Mouse (Mus musculus) intestine, postnatal 0 days (tissue): ENCODE results near the gene Pgc. TPM values are rescaled to one million over a fixed set of nuclear protein-coding genes. Genes with fewer than 3 reads are reported as not detected.

ENCODE experiments used
- ATAC-seq: fragments of 200-750 bp; cut with Nextera tagmentation; 2 replicates; pipeline ENCODE4 v1.8.0; 2017; ENCODE audit warnings: mild to moderate bottlenecking, moderate TSS enrichment, moderate library complexity
- H3K27ac ChIP-seq: fragments of 300-500 bp; sonication (generic); 2 replicates; pipeline ENCODE4 v1.5.1; 2014; ENCODE audit warnings: mild to moderate bottlenecking, low read depth, low read length, moderate library complexity
- H3K27me3 ChIP-seq: fragments of 300-500 bp; sonication (generic); replicated peaks from 2 replicates; pipeline ENCODE4 v1.6.1; 2014; ENCODE audit warnings: low read length, mixed read lengths; ENCODE audit not compliant: control insufficient read depth, insufficient read depth
- H3K36me3 ChIP-seq: fragments of 300-500 bp; sonication (generic); 2 replicates; pipeline ENCODE4 v1.6.1; 2014; ENCODE audit warnings: mild to moderate bottlenecking, moderate library complexity; ENCODE audit not compliant: control insufficient read depth, insufficient read depth
- H3K4me1 ChIP-seq: fragments of 300-500 bp; sonication (generic); replicated peaks from 2 replicates; pipeline ENCODE4 v1.6.1; 2014; ENCODE audit warnings: antibody characterized with exemption, low read length, mixed read lengths; ENCODE audit not compliant: control insufficient read depth, insufficient read depth
- H3K4me2 ChIP-seq: fragments of 300-500 bp; sonication (generic); replicated peaks from 2 replicates; pipeline ENCODE4 v1.6.1; 2014; ENCODE audit warnings: low read depth, mild to moderate bottlenecking, moderate library complexity
- H3K4me3 ChIP-seq: fragments of 300-500 bp; sonication (generic); 2 replicates; pipeline ENCODE4 v1.5.1; 2014; ENCODE audit warnings: low read depth, low read length
- H3K9ac ChIP-seq: fragments of 300-500 bp; sonication (generic); 2 replicates; pipeline ENCODE4 v1.6.1; 2014; ENCODE audit warnings: mild to moderate bottlenecking, low read depth, low read length
- H3K9me3 ChIP-seq: fragments of 300-500 bp; sonication (generic); 2 replicates; pipeline ENCODE4 v1.6.1; 2016; ENCODE audit warnings: mixed run types; ENCODE audit not compliant: control insufficient read depth
- CTCF ChIP-seq: sonication (generic); IDR thresholded peaks from 2 replicates; pipeline ENCODE4 v1.5.1; 2016; ENCODE audit warnings: low read depth, mild to moderate bottlenecking, control low read depth, antibody characterized with exemption, moderate library complexity
- WGBS: fragments of 180-500 bp; shearing (Covaris S2); extraction: QIAGEN DNeasy Blood & Tissue Kit; methylation state at CpG from one replicate; pipeline ENCODE4 v1.1.7; 2014; 5-methylcytosine and 5-hydroxymethylcytosine counted together
- polyA plus RNA-seq: library from polyadenylated mRNA; unstranded; fragments of >200 nt; fragmentation: Nextera tagmentation; extraction: Ambion mirVana; gene quantifications from 2 replicates; pipeline ENCODE4 v1.2.1, GENCODE M21; 2015

The Pgc gene
- polyA plus RNA-seq, 1 experiment from 2014 or later: 7.4 TPM

DNA sequence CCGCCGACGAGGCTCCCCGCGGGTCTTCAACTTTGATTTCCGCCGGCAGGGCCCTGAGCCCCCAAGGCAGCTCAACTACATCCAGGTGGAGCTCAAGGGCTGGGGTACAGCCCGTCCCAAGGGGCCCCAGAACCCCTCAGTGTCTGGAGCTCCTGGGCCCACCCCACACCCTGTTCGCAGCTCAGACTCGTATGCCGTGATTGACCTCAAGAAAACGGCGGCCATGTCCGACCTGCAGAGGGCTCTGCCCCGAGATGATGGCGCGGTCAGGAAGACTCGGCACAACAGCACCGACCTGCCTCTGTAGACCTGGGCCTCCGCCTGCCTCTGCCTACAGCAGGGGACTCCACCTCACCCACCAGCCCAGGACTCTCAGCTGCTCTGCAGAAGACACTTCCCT, 23.1 kb upstream of the Pgc start:
- 63% methylated on average over 20 of the region's 20 CpGs for WGBS
- H3K4me3 ChIP-seq: no peak overlapping the region
- no peak overlapping the region for H3K27ac ChIP-seq
- no peaks in the 10 kb centered on the region for H3K27me3 ChIP-seq
- no peak overlapping the region for H3K9ac ChIP-seq
- no peaks in the 10 kb centered on the region for H3K4me1 ChIP-seq
- H3K36me3 ChIP-seq: peaks cover 41% of the 10 kb centered on the region
- H3K4me2 ChIP-seq: no peak overlapping the region
- TF ChIP-seq CTCF: 0 out of 2 replicates have a peak, but pooled peaks have one; percentile 8
- ATAC-seq: no peak
- no peaks in the 10 kb centered on the region for H3K9me3 ChIP-seq

- TF ChIP-seq CTCF: peak; percentile 32
- WGBS: 78% methylated on average over 4 of the region's 4 CpGs
Observed at GRCm38 (mm10) chr17:47704692-47705091, 21.9 kb upstream of the Pgc start.

DNA sequence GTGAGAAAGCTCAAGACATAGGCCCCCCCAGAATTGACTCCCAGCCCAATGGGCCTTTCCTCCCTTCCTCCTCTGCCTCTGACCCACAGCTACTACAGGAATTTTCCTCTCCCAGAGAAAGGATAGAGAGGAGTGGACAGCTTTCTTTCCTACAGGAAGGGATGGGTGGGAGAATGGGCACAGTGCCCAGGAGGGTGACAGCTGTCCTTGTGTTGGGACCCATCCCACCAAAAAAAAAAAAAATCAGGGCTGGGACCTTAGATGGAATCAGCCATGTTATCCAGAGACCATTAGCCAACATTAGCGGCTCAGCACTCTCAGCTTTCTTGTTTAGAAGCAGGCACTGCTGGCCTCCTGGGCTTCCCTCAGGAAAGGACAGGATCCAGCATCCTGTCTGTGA, 20.4 kb upstream of the Pgc start:
- TF ChIP-seq CTCF: no peak
- ATAC-seq: no peak

More at GRCm38 (mm10) chr17:47704692-47705091, 21.9 kb upstream of the Pgc start:
- Histone ChIP-seq H3K36me3 (peaks cover 38% of the 10 kb centered on the region), H3K27ac (no peak overlapping the region), H3K27me3 (no peaks in the 10 kb centered on the region), H3K4me1 (no peaks in the 10 kb centered on the region), H3K9me3 (no peaks in the 10 kb centered on the region), H3K9ac (no peak overlapping the region), H3K4me2 (no peak overlapping the region), H3K4me3 (no peak overlapping the region)
- ATAC-seq: no peak

GRCm38 (mm10) chr17:47707961-47708360, 18.7 kb upstream of the Pgc start:
- H3K36me3 ChIP-seq: peaks cover 10% of the 10 kb centered on the region; the same call in 1 of the 2 replicates
- 72% methylated on average over 3 of the region's 3 CpGs for WGBS
- no peak for TF ChIP-seq CTCF
- H3K4me3 ChIP-seq: no peak overlapping the region
- no peak overlapping the region for H3K4me2 ChIP-seq
- H3K9me3 ChIP-seq: no peaks in the 10 kb centered on the region
- H3K9ac ChIP-seq: no peak overlapping the region
- H3K27ac ChIP-seq: no peak overlapping the region
- no peak for ATAC-seq
- H3K27me3 ChIP-seq: no peaks in the 10 kb centered on the region
- no peaks in the 10 kb centered on the region for H3K4me1 ChIP-seq

More for the DNA sequence above, 20.4 kb upstream of the Pgc start:
- Histone ChIP-seq H3K4me1 (no peaks in the 10 kb centered on the region), H3K9ac (no peak overlapping the region), H3K36me3 (peaks cover 27% of the 10 kb centered on the region), H3K4me3 (no peak overlapping the region), H3K4me2 (no peak overlapping the region), H3K9me3 (no peaks in the 10 kb centered on the region), H3K27ac (no peak overlapping the region), H3K27me3 (no peaks in the 10 kb centered on the region)
- 50% methylated on average over 1 of the region's 1 CpGs for WGBS

DNA sequence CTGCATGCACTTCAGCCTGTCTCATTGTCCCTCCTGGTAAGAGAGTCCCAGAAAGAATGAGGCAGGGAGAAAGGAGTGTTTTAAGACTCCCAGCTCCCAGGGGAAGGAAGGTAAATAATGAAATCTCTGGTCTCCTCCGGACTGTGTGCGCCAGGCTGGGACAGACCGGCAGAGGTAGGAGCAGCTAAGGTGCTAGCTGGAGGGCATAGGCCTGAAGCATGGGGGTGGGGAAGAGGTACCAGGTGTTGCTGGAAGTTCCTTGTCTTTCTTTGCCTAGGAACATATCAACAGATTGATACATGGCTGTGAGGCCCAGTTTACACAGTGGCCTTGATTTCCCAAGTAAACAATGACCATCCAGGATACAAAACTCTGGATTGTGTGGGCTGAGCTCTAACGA, 17.7 kb upstream of the Pgc start:
- Histone ChIP-seq H3K4me2 (no peak overlapping the region), H3K36me3 (no peaks in the 10 kb centered on the region), H3K4me1 (no peaks in the 10 kb centered on the region), H3K9me3 (no peaks in the 10 kb centered on the region), H3K27ac (no peak overlapping the region), H3K27me3 (no peaks in the 10 kb centered on the region), H3K9ac (no peak overlapping the region), H3K4me3 (no peak overlapping the region)
- 41% methylated on average over 4 of the region's 4 CpGs for WGBS
- TF ChIP-seq CTCF: no peak
- ATAC-seq: no peak

- H3K9ac ChIP-seq: no peak overlapping the region
- TF ChIP-seq CTCF: no peak
- H3K4me1 ChIP-seq: no peaks in the 10 kb centered on the region
- no peak for ATAC-seq
- no peak overlapping the region for H3K4me2 ChIP-seq
- H3K4me3 ChIP-seq: no peak overlapping the region
- no peaks in the 10 kb centered on the region for H3K9me3 ChIP-seq
- H3K36me3 ChIP-seq: no peaks in the 10 kb centered on the region
- H3K27me3 ChIP-seq: no peaks in the 10 kb centered on the region
- H3K27ac ChIP-seq: no peak overlapping the region
- whole genome bisulfite sequencing: 49% methylated on average over 3 of the region's 3 CpGs
Observed at GRCm38 (mm10) chr17:47710036-47710435, 16.6 kb upstream of the Pgc start.

DNA sequence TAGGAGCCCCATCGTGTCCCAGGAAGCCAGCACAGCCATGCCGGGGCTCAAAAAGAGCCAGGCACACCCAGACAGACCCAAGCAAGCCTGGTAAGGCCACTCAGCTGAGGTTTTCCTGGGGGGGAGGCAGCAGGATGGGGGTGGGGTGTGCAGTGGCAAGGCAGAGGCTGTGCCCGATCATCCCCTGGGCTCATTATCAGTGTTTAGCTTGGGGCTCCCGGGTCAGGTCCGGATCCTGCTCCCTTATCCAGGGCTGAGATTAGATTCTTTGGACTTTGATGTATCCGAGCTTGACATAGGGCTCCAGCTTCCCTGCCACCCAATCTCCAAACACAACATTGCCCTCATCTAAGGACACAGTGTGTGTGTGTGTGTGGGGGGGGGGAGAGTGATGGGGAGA, 14.8 kb upstream of the Pgc start:
- 24% methylated on average over 6 of the region's 6 CpGs for WGBS
- H3K27ac ChIP-seq: no peak overlapping the region
- ATAC-seq: no peak
- H3K4me3 ChIP-seq: no peak overlapping the region
- H3K36me3 ChIP-seq: no peaks in the 10 kb centered on the region
- no peaks in the 10 kb centered on the region for H3K27me3 ChIP-seq
- no peaks in the 10 kb centered on the region for H3K4me1 ChIP-seq
- no peak overlapping the region for H3K9ac ChIP-seq
- no peak overlapping the region for H3K4me2 ChIP-seq
- no peaks in the 10 kb centered on the region for H3K9me3 ChIP-seq
- no peak for TF ChIP-seq CTCF
